Mouse (Mus musculus) MEL (cell line): ENCODE data around the gene Ccl6.

Experiments used
- CHD2 ChIP-seq: IDR thresholded peaks from 2 replicates; pipeline ENCODE4 v1.6.1; 2011; ENCODE audit warnings: low read length, improper control_type of control experiment
- CTCF ChIP-seq, 3 experiments: IDR thresholded peaks in 2 of 3; conservative IDR thresholded peaks in 1 of 3; 2 replicates each; pipeline ENCODE4 v1.5.1; 2011 to 2012; ENCODE audit warnings: low read length in 3 of 3, low read depth in 2 of 3, mild to moderate bottlenecking in 2 of 3, improper control_type of control experiment in 1 of 3, inconsistent platforms in 1 of 3, mixed read lengths in 1 of 3, moderate library complexity in 1 of 3; ENCODE audit not compliant: control insufficient read depth in 1 of 3, insufficient read depth in 1 of 3, poor library complexity in 1 of 3, severe bottlenecking in 1 of 3
- HCFC1 ChIP-seq: IDR thresholded peaks from 2 replicates; pipeline ENCODE4 v1.6.1; 2012; ENCODE audit warnings: low read depth, mild to moderate bottlenecking, inconsistent platforms, low read length, improper control_type of control experiment, moderate library complexity
- JUND ChIP-seq: IDR thresholded peaks from 2 replicates; pipeline ENCODE4 v1.6.1; 2011; ENCODE audit warnings: low read depth, mild to moderate bottlenecking, improper control_type of control experiment, low read length
- MYC ChIP-seq: IDR thresholded peaks from 2 replicates; pipeline ENCODE4 v1.6.1; 2011; ENCODE audit warnings: low read depth, mild to moderate bottlenecking, low read length, improper control_type of control experiment, moderate library complexity
- POLR2A ChIP-seq, 2 experiments: IDR thresholded peaks; 2 replicates each; pipeline ENCODE4 v1.6.1; 2011 to 2012; ENCODE audit warnings: low read length in 2 of 2, mild to moderate bottlenecking in 2 of 2, control low read depth in 1 of 2, improper control_type of control experiment in 1 of 2, low read depth in 1 of 2, moderate library complexity in 1 of 2; ENCODE audit not compliant: control insufficient read depth in 1 of 2, insufficient read depth in 1 of 2, poor library complexity in 1 of 2
- POLR2AphosphoS2 ChIP-seq: IDR thresholded peaks from 2 replicates; pipeline ENCODE4 v1.6.1; 2011; ENCODE audit warnings: low read length, improper control_type of control experiment
- SMC3 ChIP-seq: IDR thresholded peaks from 2 replicates; pipeline ENCODE4 v1.6.1; 2011; ENCODE audit warnings: low read depth, low read length, improper control_type of control experiment
- TBP ChIP-seq: IDR thresholded peaks from 2 replicates; pipeline ENCODE4 v1.8.0; 2011; ENCODE audit warnings: low read depth, low read length, improper control_type of control experiment

GRCm38 (mm10) chr11:83568061-83568460, 24.8 kb downstream of the Ccl6 start:
- TF ChIP-seq CTCF (IDR thresholded peaks at IDR 0.05 in 2 of 3, conservative IDR thresholded peaks at IDR 0.05 in 1 of 3; ENCODE audit: control insufficient read depth in 1 of 3, insufficient read depth in 1 of 3, low read depth in 2 of 3, low read length in 3 of 3, poor library complexity in 1 of 3, severe bottlenecking in 1 of 3) (no peak), SMC3 (no peak), POLR2A (IDR thresholded peaks at IDR 0.05; ENCODE audit: control insufficient read depth in 1 of 2, insufficient read depth in 1 of 2, low read depth in 1 of 2, low read length in 2 of 2, poor library complexity in 1 of 2) (no peak), CHD2 (no peak), HCFC1 (no peak), JUND (no peak), TBP (no peak), MYC (no peak), POLR2AphosphoS2 (no peak)
